Mouse (Mus musculus) testis, adult 2 months (tissue): ENCODE results near the gene Dst. TPM values are rescaled to one million over a fixed set of nuclear protein-coding genes. Genes with fewer than 3 reads are reported as not detected.

Source experiments
- H3K27ac ChIP-seq: fragments of 200-500 bp; 2 replicates; pipeline ENCODE4 v1.5.1; 2012; ENCODE audit warnings: low read depth, low read length; ENCODE audit not compliant: control insufficient read depth, insufficient read depth
- H3K27me3 ChIP-seq: fragments of 200-500 bp; 2 replicates; pipeline ENCODE4 v1.6.1; 2012; ENCODE audit warnings: mild to moderate bottlenecking, low read length, moderate library complexity; ENCODE audit not compliant: control insufficient read depth, insufficient read depth
- H3K36me3 ChIP-seq: fragments of 200-500 bp; 2 replicates; pipeline ENCODE4 v1.6.1; 2012; ENCODE audit warnings: mild to moderate bottlenecking, low read length; ENCODE audit not compliant: control insufficient read depth, insufficient read depth
- H3K4me1 ChIP-seq: fragments of 200-500 bp; 2 replicates; pipeline ENCODE4 v1.6.1; 2012; ENCODE audit warnings: low read length; ENCODE audit not compliant: control insufficient read depth, insufficient read depth
- H3K4me3 ChIP-seq: fragments of 200-500 bp; 2 replicates; pipeline ENCODE4 v1.5.1; 2012; ENCODE audit warnings: low read depth, mild to moderate bottlenecking, low read length, moderate library complexity, mixed read lengths; ENCODE audit not compliant: control insufficient read depth
- CTCF ChIP-seq: fragments of 200-500 bp; IDR thresholded peaks from 2 replicates; pipeline ENCODE4 v1.5.1; 2012; ENCODE audit warnings: low read depth, mild to moderate bottlenecking, inconsistent platforms, low read length, moderate library complexity; ENCODE audit not compliant: control insufficient read depth, insufficient read depth, insufficient replicate concordance
- POLR2A ChIP-seq: fragments of 200-500 bp; IDR thresholded peaks from 2 replicates; pipeline ENCODE4 v1.6.1; 2012; ENCODE audit warnings: low read depth, mild to moderate bottlenecking, inconsistent platforms, low read length, moderate library complexity; ENCODE audit not compliant: control insufficient read depth
- polyA plus RNA-seq: library from polyadenylated mRNA; depleted of rRNA; stranded (reverse); fragments of >200 nt; gene quantifications from 2 replicates; pipeline ENCODE4 v1.2.3, GENCODE M21; 2012

Dst gene
- polyA plus RNA-seq, 1 experiment, result 33.0 TPM

DNA sequence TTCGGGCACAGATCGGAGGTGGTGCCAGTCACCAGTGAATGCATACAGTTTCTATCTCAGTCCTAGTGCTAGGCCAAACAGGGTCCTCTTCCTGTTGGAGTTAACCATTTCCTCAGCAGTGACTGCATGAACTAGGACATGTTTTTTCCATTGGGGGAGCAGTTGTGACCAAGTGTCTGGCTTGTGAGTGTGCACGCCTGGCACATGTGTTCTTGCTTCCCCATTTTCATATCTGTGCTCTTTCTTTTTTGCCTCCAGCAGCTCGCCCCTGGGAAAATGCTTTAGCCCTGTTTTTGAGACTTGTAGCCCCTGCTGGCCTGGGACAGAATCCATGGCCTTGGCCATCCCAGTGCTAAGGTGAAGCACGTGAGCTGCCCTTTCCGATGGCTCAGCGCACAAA, 164.2 kb downstream of the Dst start:
- Histone ChIP-seq H3K27me3 (no peaks in the 10 kb centered on the region), H3K4me3 (no peak overlapping the region), H3K36me3 (no peaks in the 10 kb centered on the region), H3K4me1 (no peaks in the 10 kb centered on the region; the same call in 1 of the 2 replicates), H3K27ac (no peak overlapping the region)
- no peak for TF ChIP-seq CTCF
- TF ChIP-seq POLR2A, result no peak

DNA sequence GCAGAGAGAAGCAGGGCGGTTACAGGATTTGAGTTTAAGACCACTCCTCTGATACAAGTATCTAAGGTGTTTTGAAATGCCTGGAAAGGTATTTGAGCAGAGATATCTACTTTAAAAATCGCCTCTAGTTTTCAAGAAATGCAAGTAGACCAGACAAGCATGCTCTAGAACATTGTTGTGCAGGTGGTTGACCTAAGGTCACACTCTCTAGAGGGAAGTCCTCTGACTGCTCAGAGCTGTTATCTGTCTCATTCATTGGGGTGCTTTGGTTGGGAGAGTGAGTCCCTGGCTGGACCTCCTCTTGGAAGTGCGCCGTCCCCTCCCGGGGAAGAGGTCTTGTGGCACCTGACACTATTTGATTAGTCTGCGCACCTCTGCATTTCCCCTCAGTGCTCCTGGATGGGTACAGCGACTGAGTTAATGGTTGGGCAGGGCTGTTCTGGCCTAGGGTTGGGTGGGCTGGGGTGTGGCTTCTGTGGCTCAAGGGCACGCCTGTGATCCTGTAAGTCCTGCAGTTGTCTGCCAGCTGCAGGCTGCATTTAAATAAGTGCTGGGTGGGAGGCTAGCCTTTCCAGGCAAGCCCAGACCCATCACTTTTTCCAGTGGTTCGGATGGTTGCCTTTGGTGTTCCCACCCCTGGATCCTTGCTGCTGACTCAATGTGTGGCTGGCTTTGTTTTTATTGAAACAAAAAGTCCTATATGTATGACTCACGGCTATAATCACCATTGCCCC, 165.6 kb downstream of the Dst start:
- no peak for TF ChIP-seq CTCF
- no peak overlapping the region for H3K27ac ChIP-seq
- no peak overlapping the region for H3K4me3 ChIP-seq
- H3K36me3 ChIP-seq, result no peaks in the 10 kb centered on the region
- no peaks in the 10 kb centered on the region; the same call in 1 of the 2 replicates for H3K4me1 ChIP-seq
- H3K27me3 ChIP-seq, result no peaks in the 10 kb centered on the region

DNA sequence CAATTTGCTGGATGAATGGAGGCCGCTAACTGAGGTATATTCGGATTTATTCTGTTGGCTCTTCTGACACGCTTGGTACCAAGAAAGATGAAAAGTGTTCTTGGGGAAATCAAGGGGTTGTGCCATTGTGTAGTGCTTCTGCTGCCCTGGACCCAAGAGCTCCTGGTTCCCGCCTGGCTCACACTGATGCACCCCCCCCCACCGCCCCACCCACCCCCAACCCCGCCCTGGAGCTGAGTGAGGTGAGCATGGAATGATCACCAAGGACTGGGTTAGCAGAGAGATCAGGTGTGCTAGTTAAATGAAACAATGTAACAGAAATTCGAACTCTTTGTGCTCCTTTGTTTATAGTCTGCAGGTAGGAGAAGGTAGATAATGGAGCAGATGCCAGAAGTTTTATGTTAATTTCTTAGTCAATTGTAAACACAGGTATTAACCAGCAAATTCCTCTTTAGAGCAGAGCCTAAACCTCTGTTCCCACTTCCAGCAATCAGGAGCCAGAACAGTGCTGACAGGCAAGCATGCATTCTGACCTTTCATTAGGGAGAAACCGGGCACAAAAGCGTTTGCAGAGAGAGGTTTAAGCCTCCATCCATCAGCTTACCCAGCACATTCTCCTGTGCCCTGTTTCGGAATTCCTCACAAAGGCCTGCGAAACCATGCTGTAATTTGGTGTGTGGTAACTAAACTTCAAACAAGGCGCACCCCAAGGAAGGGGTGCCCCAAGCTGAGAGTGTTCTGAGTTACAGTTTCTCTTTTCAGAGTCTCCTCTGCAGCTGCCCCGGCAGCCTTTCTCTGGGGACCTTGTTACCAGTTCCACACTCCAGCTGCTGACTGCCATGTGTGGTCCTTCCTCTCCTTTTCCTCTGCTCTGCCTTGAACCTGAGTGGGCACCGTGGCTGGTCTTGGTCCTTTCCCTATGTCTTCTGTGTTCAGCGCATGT, 166.5 kb downstream of the Dst start:
- Histone ChIP-seq H3K36me3 (no peaks in the 10 kb centered on the region), H3K27ac (no peak overlapping the region), H3K27me3 (no peaks in the 10 kb centered on the region), H3K4me1 (no peaks in the 10 kb centered on the region; the same call in 1 of the 2 replicates), H3K4me3 (no peak overlapping the region)
- TF ChIP-seq CTCF (no peak), POLR2A (no peak)

DNA sequence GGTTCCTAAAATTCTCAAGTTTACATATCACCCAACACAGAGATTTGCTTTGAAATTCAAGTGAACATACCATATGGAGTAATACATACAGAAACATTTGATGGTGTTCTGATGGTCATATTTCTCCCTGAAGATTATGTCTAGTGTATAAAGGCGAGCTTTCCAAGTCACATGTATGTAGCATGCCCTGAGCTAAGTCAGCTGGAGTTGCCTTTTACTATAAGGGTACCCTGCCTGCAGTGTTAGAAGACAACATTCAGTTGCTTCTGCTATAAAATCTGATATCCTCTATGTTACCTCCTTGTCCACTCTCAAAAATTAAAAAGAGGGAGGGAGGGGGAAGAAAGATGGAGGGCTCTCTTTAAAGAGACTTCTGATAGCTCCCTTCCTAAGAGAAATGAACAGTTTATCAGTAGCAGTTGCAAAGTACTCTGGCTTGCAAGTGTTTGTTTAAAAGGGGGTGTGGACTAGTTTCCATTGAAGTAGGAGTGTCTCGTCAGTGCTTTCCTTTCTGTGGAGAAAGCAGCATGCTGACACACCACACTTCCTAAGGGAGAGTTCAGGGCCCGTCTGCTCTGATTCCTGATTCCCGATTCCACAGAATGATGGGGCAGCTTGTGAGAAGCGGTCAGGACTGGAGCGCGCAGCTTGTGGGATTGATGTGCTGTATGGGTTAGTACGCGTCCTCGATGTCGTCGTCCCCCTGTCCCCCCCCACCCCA, 168.8 kb downstream of the Dst start:
- Histone ChIP-seq H3K27ac (no peak overlapping the region), H3K4me1 (no peaks in the 10 kb centered on the region; the same call in 1 of the 2 replicates), H3K4me3 (no peak overlapping the region), H3K36me3 (no peaks in the 10 kb centered on the region), H3K27me3 (no peaks in the 10 kb centered on the region)
- TF ChIP-seq POLR2A (no peak), CTCF (no peak)

DNA sequence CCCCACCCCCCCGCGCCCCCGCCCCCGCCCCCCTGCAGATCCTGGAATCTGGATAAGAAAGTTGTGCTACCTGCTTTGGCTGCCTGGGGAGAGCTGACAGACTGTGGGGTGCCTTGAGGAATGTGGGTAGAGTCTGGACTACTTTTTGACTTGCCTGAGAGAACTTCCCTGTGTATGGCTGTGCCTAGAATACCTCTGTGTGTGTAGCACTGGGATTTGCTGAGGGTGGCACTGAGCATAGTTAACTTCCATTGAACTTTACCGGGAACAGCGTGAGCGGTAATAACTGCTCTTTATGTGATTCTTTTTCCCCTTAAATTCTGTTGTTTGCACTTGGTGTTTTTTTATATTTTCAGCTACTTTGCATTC, 169.4 kb downstream of the Dst start:
- no peak overlapping the region for H3K27ac ChIP-seq
- H3K4me3 ChIP-seq, result no peak overlapping the region
- H3K4me1 ChIP-seq, result no peaks in the 10 kb centered on the region; the same call in 1 of the 2 replicates
- H3K27me3 ChIP-seq, result no peaks in the 10 kb centered on the region
- TF ChIP-seq CTCF (no peak), POLR2A (no peak)
- H3K36me3 ChIP-seq, result no peaks in the 10 kb centered on the region

DNA sequence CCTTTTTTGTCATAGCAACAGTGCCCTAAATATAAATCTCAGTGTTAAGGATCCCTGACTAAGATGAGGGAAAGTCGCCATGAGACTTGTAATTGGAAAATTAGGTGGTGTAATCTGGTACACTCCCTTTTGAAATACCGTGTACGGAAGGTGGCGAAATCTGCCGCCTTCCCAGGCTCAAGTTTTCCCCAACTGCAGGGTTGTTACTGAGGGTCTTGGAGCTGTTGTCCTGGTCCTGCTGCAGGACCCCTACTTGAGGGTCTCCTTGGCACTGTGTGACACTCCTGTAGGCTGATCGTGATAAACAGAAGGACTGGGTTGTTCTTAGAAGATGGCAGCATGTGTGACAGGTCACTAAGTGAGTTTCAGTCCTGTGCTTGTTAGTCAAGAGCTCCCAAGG, 169.9 kb downstream of the Dst start:
- H3K36me3 ChIP-seq, result no peaks in the 10 kb centered on the region
- TF ChIP-seq POLR2A (no peak), CTCF (no peak)
- H3K27me3 ChIP-seq, result no peaks in the 10 kb centered on the region
- no peak overlapping the region for H3K4me3 ChIP-seq
- no peak overlapping the region for H3K27ac ChIP-seq
- H3K4me1 ChIP-seq, result no peaks in the 10 kb centered on the region; the same call in 1 of the 2 replicates

DNA sequence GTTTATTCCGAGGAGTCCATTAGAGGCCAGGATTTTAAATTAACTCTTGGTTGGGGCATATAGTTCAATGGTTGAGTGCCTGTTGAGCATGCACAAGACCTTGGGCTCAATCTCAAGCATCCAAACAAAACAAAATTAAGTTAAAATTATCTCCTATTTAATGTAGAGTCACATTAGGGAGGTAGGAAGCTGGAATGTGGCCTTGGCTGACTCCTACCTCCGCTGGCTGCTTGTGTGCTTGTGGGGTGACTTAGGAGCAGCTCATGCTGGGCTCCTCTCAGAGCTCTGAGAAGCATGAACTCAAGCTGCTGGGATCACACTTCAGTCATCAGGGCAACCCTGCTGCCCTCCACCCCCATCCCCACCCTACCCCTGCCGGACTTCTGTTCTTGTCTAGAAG, 181.0 kb downstream of the Dst start:
- H3K27ac ChIP-seq, result no peak overlapping the region

More for the DNA sequence above, 181.0 kb downstream of the Dst start:
- Histone ChIP-seq H3K4me1 (no peaks in the 10 kb centered on the region), H3K27me3 (no peaks in the 10 kb centered on the region), H3K36me3 (no peaks in the 10 kb centered on the region), H3K4me3 (no peak overlapping the region)
- TF ChIP-seq POLR2A (no peak), CTCF (no peak)
